Mouse (Mus musculus): ENCODE results near the gene Abcb9.

Gene Abcb9

GRCm38 (mm10) chr5:124013747-124014146 lies 81.9 kb downstream of the Abcb9 start:
- DNase-seq (ENCODE audit: low read depth), result no peak

- no peak for DNase-seq (ENCODE audit: low read depth)
Observed at GRCm38 (mm10) chr5:124012885-124013284, 82.7 kb downstream of the Abcb9 start.

DNA sequence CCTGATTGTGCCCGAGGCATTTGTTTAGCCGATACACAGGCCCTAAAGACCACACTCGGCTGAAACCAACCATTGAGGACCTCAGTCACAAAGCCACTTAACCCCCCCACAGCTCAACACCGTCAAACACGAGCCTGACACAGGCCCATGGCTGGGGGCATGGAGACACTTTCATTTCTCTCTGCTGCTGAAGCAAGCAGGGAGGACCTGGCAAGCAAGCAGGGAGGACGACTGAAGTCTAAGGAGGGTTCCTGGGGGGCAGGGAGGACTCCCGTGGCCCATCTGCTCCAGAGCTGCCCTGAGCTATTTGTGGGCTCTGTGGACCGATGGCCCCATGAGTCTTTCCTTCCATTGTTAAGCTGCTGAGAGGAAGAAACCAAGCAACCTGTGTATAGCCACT lies 83.7 kb downstream of the Abcb9 start:
- no peak for DNase-seq (ENCODE audit: low read depth)

Measured in NIH3T3 (cell line).